Mouse (Mus musculus) cerebellum, adult 2 months (tissue): Measurements from ENCODE around the gene Ndufc1. TPM values are rescaled to one million over a fixed set of nuclear protein-coding genes. Genes with fewer than 3 reads are reported as not detected.
"Not testable (repeated sequence)": the region's sequence is repeated elsewhere in the genome, so short reads cannot be mapped to it uniquely, and the experiment has no call there.

Experiments used
- DNase-seq, 2 experiments: peaks; one replicate each; pipeline ENCODE4 v3.0.0; 2021
- H3K27ac ChIP-seq: fragments of 200-500 bp; 2 replicates; pipeline ENCODE4 v1.5.1; 2012; ENCODE audit warnings: low read length, control low read depth, inconsistent platforms; ENCODE audit not compliant: insufficient read depth
- H3K27me3 ChIP-seq: fragments of 200-500 bp; 2 replicates; pipeline ENCODE4 v1.6.1; 2012; ENCODE audit warnings: inconsistent platforms, mild to moderate bottlenecking, low read length, moderate library complexity; ENCODE audit not compliant: control insufficient read depth, insufficient read depth
- H3K4me1 ChIP-seq: fragments of 200-500 bp; 2 replicates; pipeline ENCODE4 v1.6.1; 2011; ENCODE audit warnings: low read length; ENCODE audit not compliant: control insufficient read depth, insufficient read depth
- H3K4me3 ChIP-seq: fragments of 200-500 bp; replicated peaks from 2 replicates; pipeline ENCODE3; 2011; ENCODE audit warnings: mild to moderate bottlenecking, low read depth, low read length, control low read depth; ENCODE audit not compliant: insufficient read depth
- CTCF ChIP-seq: fragments of 200-500 bp; IDR thresholded peaks from 2 replicates; pipeline ENCODE4 v1.5.1; 2011; ENCODE audit warnings: low read depth, mild to moderate bottlenecking, control low read depth, low read length, moderate library complexity, borderline replicate concordance; ENCODE audit not compliant: insufficient read depth
- POLR2A ChIP-seq: fragments of 200-500 bp; IDR thresholded peaks from 2 replicates; pipeline ENCODE4 v1.6.1; 2011; ENCODE audit warnings: low read length, control low read depth, borderline replicate concordance; ENCODE audit not compliant: insufficient read depth
- WGBS: fragments of 180-500 bp; shearing (Covaris S2); methylation state at CpG from one replicate; pipeline ENCODE4 v1.1.7; 2018; 5-methylcytosine and 5-hydroxymethylcytosine counted together
- polyA plus RNA-seq: library from polyadenylated mRNA; depleted of rRNA; stranded (reverse); fragments of >200 nt; gene quantifications from 2 replicates; pipeline ENCODE4 v1.2.3, GENCODE M21; 2012; rRNA removed

The Ndufc1 gene
- 538 and 547 TPM in 2 replicates for polyA plus RNA-seq

DNA sequence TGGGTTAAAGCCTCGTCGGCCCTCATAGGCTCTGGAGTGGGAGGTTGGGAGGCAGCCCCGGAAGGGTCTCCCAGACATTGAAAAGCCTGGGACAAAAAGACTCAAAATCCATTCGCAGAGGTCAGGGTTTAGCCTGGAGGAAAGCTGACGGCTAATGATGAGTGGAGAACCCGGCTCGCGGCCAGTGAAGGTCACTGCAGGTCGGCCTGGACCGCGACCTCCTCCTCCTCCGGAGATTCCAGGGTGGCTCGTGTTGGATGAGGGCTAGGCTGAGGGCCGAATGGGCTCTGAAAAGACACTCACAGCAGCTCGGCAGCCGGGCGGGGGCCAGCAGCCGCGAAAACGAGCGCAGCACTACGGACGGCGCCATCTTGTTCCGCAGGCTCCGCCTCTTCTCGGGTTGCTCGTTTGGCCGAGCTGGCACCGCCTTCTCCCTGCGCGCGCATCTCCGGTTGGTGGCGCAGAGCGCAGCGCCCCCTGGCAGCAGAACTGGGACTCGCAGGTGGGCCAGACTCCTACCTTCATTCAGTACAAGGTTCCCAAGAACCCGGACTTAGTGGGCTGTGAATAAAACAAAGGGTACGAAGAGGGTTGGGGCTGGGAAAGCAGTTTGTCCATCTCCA lies at the start of gene Ndufc1:
Ndufc1 (minus strand) TSS at position 428 of the 623 bp plus-strand sequence.
- DNase-seq: peak; percentile 94 to 98
- under 1% methylated on average over 40 of the region's 40 CpGs for WGBS
- Histone ChIP-seq H3K27ac (peak within 1 kb of the TSS; percentile 95), H3K4me1 (peaks cover 3% of the 10 kb centered on the region; the same call in 1 of the 2 replicates), H3K27me3 (no peaks in the 10 kb centered on the region), H3K4me3 (peak within 1 kb of the TSS; percentile 92)
- peak; percentile 87 for TF ChIP-seq CTCF
- peak; percentile 94 for TF ChIP-seq POLR2A

DNA sequence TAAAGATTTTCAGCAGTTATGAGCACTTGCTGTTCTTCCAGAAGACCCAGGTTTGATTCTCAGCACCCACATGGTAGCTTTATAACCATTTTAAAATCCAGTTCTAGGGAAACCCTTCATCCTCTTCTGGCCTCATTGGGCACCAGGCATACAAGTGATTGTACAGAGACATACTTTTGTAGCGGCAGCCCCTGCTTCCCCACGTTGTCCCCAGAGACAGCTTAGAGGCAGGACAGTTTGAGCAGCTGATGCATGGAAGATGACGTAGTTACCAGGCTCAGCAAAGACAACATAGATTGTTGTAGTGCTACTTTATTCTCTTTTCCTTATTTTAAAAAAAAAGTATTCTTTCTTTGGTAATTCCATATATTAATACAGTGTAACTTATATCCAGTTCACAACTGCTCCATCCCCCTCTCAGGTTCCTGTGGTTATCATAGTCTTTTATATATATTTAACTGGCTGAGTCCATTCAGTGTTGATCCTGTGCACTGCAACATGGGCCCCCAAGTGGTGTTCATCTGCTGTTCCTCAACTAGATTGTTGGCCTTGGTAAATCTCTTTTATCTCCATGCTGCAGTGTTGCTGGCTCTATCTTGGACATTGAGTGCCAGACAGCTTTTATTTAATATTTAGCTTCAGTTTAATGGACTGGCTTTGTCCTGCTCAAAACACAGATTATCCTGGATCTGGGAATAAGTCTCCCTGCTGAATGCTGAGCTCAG lies 26.2 kb upstream of the Ndufc1 start:
- Histone ChIP-seq H3K4me1 (no peaks in the 10 kb centered on the region), H3K4me3 (no peak overlapping the region), H3K27ac (no peak overlapping the region), H3K27me3 (no peaks in the 10 kb centered on the region)
- 82% methylated on average over 3 of the region's 3 CpGs for WGBS
- no peak for TF ChIP-seq CTCF
- no peak for TF ChIP-seq POLR2A
- no peak for DNase-seq

DNA sequence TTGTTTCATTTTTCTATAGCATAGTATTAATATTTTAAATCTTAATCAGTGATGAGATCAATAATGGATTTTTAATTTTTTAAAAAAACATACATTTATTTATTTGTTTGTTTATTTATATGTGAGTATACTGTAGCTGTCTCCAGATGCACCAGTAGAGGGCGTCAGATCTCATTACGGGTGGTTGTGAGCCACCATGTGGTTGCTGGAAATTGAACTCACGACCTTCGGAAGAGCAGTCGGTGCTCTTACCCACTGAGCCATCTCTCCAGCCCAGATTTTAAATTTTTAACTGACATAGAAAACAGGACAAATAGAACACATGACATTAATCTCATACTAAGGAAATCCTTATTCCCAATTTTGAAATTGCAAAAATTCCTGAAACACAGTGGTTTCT lies 25.6 kb upstream of the Ndufc1 start:
- H3K27ac ChIP-seq, H3K4me1 ChIP-seq, H3K27me3 ChIP-seq, H3K4me3 ChIP-seq, DNase-seq: not testable (repeated sequence)
- WGBS: 85% methylated on average over 5 of the region's 5 CpGs

DNA sequence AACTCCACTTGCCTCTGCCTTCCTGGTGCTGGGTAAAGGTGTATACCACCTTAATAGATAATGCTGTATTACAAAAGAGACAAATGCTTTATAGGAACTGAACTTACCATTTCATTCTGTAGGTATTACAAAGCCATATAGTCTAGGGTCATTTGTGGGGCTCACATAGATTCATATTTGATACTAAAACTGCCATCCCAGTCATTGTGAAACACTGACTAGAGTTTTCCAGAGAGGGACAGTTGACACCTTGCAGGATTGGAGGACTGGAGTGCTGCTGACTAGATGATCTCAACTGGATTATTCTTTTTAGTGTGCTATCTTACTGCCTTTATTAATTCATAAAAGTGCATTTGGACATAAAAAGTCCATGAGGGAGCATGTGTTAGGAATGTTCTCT lies 16.6 kb upstream of the Ndufc1 start:
- Histone ChIP-seq H3K4me1 (no peaks in the 10 kb centered on the region), H3K27me3 (no peaks in the 10 kb centered on the region), H3K4me3 (no peak overlapping the region), H3K27ac (no peak overlapping the region)
- TF ChIP-seq CTCF (no peak), POLR2A (no peak)
- no peak for DNase-seq

DNA sequence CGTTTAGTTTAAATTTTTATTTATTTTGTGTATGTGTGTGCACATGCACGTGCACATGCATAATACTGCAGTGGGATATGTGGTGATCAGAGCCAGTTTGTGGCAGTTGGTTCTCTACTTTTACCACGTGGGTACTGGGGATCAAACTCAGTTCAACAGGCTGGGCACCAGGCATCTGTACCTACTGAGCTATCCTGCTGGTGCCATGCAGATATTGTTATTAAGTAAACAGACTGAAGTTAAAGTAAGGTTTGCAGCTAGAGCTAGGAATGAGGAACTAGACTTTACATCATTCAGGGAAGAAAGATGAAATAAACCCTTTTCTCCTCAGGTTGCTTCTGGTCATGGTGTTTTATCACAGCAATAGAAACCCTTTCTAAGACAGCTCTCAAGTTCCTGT lies 13.1 kb upstream of the Ndufc1 start:
- H3K4me3 ChIP-seq: no peak overlapping the region
- H3K4me1 ChIP-seq: peaks cover 3% of the 10 kb centered on the region; the same call in 1 of the 2 replicates
- H3K27me3 ChIP-seq: no peaks in the 10 kb centered on the region
- WGBS: 57% methylated on average over 3 of the region's 3 CpGs
- no peak for DNase-seq
- TF ChIP-seq POLR2A: no peak
- TF ChIP-seq CTCF: no peak
- H3K27ac ChIP-seq: no peak overlapping the region

DNA sequence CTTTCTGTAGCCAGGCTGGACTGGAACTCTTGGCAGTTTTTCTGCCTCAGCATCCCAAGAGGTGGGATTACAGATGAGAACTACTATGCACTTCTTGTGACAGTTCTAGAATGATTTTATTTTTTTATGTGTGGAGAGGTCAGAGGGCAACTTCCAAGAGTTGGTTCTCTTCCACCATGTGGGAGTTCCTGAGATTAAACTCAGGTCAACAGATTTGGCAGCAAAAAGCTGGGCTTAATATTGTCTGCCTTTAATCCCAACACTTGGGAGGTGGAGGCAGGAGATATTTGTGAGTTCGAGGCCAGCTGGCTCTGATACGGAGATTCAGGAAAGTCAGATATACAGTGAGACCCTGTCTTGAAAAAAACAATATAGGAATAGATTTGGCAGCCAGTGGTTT lies 9.2 kb upstream of the Ndufc1 start:
- 36% methylated on average over 2 of the region's 2 CpGs for WGBS
- no peak for DNase-seq
- no peaks in the 10 kb centered on the region for H3K27me3 ChIP-seq
- H3K27ac ChIP-seq: no peak overlapping the region
- H3K4me3 ChIP-seq: no peak overlapping the region
- H3K4me1 ChIP-seq: peaks cover 6% of the 10 kb centered on the region
- TF ChIP-seq CTCF (no peak), POLR2A (no peak)

DNA sequence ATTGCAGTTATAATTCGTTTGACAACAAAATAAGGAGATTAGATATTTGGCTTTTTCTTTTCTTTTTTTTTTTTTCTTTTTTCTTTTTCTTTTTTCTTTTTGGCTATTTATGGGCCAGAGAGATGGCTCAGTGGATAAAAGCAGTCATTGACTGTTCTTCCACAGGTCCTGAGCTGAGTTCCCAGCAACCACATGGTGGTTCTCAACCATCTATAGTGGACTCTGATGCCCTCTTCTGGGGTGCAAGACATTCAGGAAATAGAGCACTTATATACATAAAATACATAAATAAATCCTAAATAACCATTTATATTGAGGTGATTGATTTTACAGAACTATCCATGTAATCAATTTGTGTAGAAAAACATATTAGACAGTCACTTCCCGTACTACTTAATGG lies 8.7 kb upstream of the Ndufc1 start:
- WGBS: 43% methylated on average over 2 of the region's 2 CpGs

DNA sequence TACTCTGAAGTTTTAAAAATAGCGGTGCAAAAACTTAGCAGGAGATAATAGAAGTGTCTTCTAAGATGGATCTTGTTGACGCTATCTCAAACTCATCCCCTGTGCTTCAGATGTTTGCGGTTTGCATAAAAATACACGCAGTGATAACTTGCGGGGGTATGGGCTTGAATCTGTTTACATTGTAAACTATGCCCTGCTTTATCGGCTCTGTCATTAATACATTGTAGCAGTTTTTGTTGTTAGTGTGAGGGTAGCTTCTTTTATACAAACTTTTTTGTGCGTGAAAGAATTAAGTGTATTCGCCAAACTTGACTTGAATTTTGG lies 8.3 kb upstream of the Ndufc1 start:
- WGBS: 7% methylated on average over 8 of the region's 8 CpGs
- Histone ChIP-seq H3K4me3 (peak overlapping the region; percentile 89), H3K27ac (no peak overlapping the region), H3K27me3 (no peaks in the 10 kb centered on the region), H3K4me1 (peaks cover 6% of the 10 kb centered on the region)
- TF ChIP-seq POLR2A: no peak
- TF ChIP-seq CTCF: no peak
- no peak for DNase-seq

More for the DNA sequence above, 8.7 kb upstream of the Ndufc1 start:
- Histone ChIP-seq H3K27me3 (no peaks in the 10 kb centered on the region), H3K4me1 (peaks cover 6% of the 10 kb centered on the region), H3K4me3 (peak overlapping the region; percentile 89), H3K27ac (no peak overlapping the region)
- no peak for TF ChIP-seq CTCF
- TF ChIP-seq POLR2A: no peak
- no peak for DNase-seq
